Mouse (Mus musculus) ES-E14 (cell line): ENCODE results near the gene Tirap. TPM values are rescaled to one million over a fixed set of nuclear protein-coding genes. Genes with fewer than 3 reads are reported as not detected.
"Not testable (repeated sequence)": the region's sequence is repeated elsewhere in the genome, so short reads cannot be mapped to it uniquely, and the experiment has no call there.

Experiments used
- DNase-seq: peaks from one replicate; pipeline ENCODE4 v3.0.0-alpha.2; 2013; ENCODE audit warnings: low read depth, low spot score
- H3K27ac ChIP-seq: 2 replicates; pipeline ENCODE4 v1.5.1; 2012; ENCODE audit warnings: low read depth, mild to moderate bottlenecking, low read length, moderate library complexity, mixed read lengths; ENCODE audit not compliant: poor library complexity, insufficient read depth, severe bottlenecking
- H3K36me3 ChIP-seq: 2 replicates; pipeline ENCODE4 v1.6.1; 2012; ENCODE audit warnings: mild to moderate bottlenecking, low read length, moderate library complexity, mixed read lengths; ENCODE audit not compliant: control insufficient read depth, poor library complexity, insufficient read depth, severe bottlenecking
- H3K4me1 ChIP-seq, 2 experiments: fragments of 150-350 bp in 1 of 2; sonication (generic) in 1 of 2; 2 replicates each; pipeline ENCODE4 v1.6.1; 2012; ENCODE audit warnings: low read length in 2 of 2, mild to moderate bottlenecking in 1 of 2, mixed read lengths in 1 of 2; ENCODE audit not compliant: control insufficient read depth in 2 of 2, insufficient read depth in 2 of 2, poor library complexity in 1 of 2
- H3K4me3 ChIP-seq, 2 experiments: fragments of 150-350 bp in 1 of 2; sonication (generic) in 1 of 2; 2 replicates each; pipeline ENCODE4 v1.5.1; 2012; ENCODE audit warnings: low read length in 2 of 2, low read depth in 1 of 2, mild to moderate bottlenecking in 1 of 2, mixed read lengths in 1 of 2; ENCODE audit not compliant: insufficient read depth in 1 of 2, poor library complexity in 1 of 2, severe bottlenecking in 1 of 2
- H3K9ac ChIP-seq: 2 replicates; pipeline ENCODE4 v1.6.1; 2012; ENCODE audit warnings: low read depth, mild to moderate bottlenecking, low read length, mixed read lengths; ENCODE audit not compliant: poor library complexity, insufficient read depth, severe bottlenecking
- H3K9me3 ChIP-seq: fragments of 150-350 bp; sonication (generic); 2 replicates; pipeline ENCODE4 v1.6.1; 2012; ENCODE audit warnings: low read depth, mild to moderate bottlenecking, low read length; ENCODE audit not compliant: control insufficient read depth, insufficient read depth
- CHD2 ChIP-seq: IDR thresholded peaks from 2 replicates; pipeline ENCODE4 v1.6.1; 2014; ENCODE audit warnings: mild to moderate bottlenecking, low read depth, low read length, inconsistent platforms
- HCFC1 ChIP-seq: IDR thresholded peaks from 2 replicates; pipeline ENCODE4 v1.6.1; 2012; ENCODE audit warnings: low read length, inconsistent platforms, borderline replicate concordance; ENCODE audit not compliant: insufficient read depth
- MAFK ChIP-seq: IDR thresholded peaks from 2 replicates; pipeline ENCODE4 v1.6.1; 2014; ENCODE audit warnings: mild to moderate bottlenecking, low read depth, low read length, inconsistent platforms; ENCODE audit not compliant: insufficient read depth
- ZC3H11A ChIP-seq: IDR thresholded peaks from 2 replicates; pipeline ENCODE4 v1.6.1; 2012; ENCODE audit warnings: low read depth, mild to moderate bottlenecking, inconsistent platforms, low read length, borderline replicate concordance
- ZNF384 ChIP-seq: IDR thresholded peaks from 2 replicates; pipeline ENCODE4 v1.6.1; 2012; ENCODE audit warnings: low read depth, low read length, inconsistent platforms
- in situ Hi-C, 2 experiments: fragments of 600-800 bp; cut with MboI; formaldehyde crosslinking; loops; one replicate each; pipeline ENCODE4 v1.15.1; 2025; ENCODE audit warnings: low sequenced_read_pairs in 2 of 2, inconsistent platforms in 1 of 2; ENCODE audit not compliant: unreplicated experiment in 2 of 2
- total RNA-seq: library from RNA; depleted of rRNA; stranded (reverse); fragments of 300-350 nt; gene quantifications from 2 replicates; pipeline ENCODE4 v1.2.3, GENCODE M21; 2012

Tirap gene
- total RNA-seq, 1 experiment = 6.1 TPM

DNA sequence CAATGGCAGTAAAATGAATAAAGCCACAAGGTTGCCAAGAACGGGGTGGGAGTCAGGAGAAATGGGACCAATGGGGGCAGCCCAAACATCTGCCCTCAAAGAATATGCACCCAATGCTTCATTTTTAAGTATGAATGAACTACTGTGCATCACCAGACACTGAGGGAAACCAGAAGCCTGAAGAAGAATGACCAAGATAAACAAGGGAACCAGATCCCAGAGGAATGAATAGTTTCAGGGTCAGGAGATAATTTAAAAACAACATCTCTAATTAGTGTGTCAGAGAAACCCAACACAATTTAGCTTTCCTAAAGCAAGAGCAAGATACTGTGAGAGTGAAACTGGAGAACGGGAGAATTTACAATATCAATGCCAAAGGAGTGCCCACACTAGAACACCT, 39.4 kb downstream of the Tirap start:
- Histone ChIP-seq H3K36me3 (peaks cover 15% of the 10 kb centered on the region), H3K9ac (no peak overlapping the region), H3K4me1 (no peaks in the 10 kb centered on the region), H3K4me3 (no peak overlapping the region), H3K27ac (no peak overlapping the region), H3K9me3 (no peaks in the 10 kb centered on the region)
- in situ Hi-C loops = loop anchor here (10.0 to 25.0 kb wide), 3 partner anchors 298 to 673 kb away; partner anchors contain the start of gene Kirrel3 (in 1 of the 2)
- no peak for TF ChIP-seq ZNF384
- no peak for TF ChIP-seq CHD2
- TF ChIP-seq ZC3H11A = no peak
- TF ChIP-seq HCFC1 = no peak
- TF ChIP-seq MAFK = no peak
- no peak for DNase-seq

DNA sequence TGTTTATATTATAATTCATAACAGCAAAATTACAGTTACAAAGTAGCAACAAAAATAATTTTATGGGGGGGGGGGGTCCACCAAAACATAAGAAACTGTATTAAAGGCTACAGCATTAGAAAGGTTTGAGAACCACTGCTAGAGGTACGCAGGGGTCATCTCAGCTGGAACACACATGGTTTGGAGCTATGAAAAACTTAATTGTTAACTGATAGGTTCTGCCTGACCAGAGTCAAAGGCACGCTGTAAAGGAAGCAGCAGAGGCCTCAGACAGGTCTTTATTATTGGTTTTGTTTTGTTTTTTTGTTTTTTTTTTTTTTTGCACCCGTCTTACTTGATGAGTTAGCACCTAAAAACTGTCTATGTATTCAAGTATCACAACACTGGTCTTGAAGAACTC, 41.6 kb downstream of the Tirap start:
- in situ Hi-C loops = loop anchor here (25.0 kb wide), 2 partner anchors 296 to 671 kb away; partner anchors contain the start of gene Kirrel3 (in 1 of the 2)
- no peaks in the 10 kb centered on the region for H3K9me3 ChIP-seq
- no peak for TF ChIP-seq ZC3H11A
- TF ChIP-seq ZNF384 = no peak
- TF ChIP-seq MAFK = no peak
- TF ChIP-seq HCFC1 = no peak
- TF ChIP-seq CHD2 = no peak

DNA sequence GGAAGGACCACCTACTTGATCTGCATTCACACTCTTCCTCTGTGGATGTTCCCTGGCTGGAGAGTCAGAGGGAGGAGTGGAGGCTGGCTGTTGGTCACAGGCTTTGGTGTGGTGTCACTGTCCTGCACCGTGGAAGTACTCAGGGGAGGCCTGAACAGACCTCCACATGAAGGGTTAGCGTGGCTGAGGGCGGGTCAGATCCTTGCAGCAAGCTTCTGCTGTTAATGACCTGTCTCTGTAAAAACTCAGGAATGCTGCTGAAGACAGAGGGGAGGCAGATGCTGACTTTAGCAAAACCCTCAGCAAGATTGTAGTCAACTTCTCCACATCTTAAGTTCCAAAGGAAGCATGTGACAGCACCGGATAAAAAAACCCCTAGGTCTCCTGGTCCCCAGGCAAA, 43.2 kb downstream of the Tirap start:
- TF ChIP-seq ZNF384 (no peak), CHD2 (no peak), ZC3H11A (no peak), MAFK (no peak)
- Histone ChIP-seq H3K4me1 (no peaks in the 10 kb centered on the region), H3K4me3 (no peak overlapping the region), H3K9ac (no peak overlapping the region), H3K36me3 (peaks cover 11% of the 10 kb centered on the region), H3K9me3 (no peaks in the 10 kb centered on the region), H3K27ac (no peak overlapping the region)
- in situ Hi-C loops = loop anchor here (25.0 kb wide), 2 partner anchors 295 to 670 kb away; partner anchors contain the start of gene Kirrel3 (in 1 of the 2)
- DNase-seq = no peak

More for the DNA sequence above, 41.6 kb downstream of the Tirap start:
- H3K9ac ChIP-seq = no peak overlapping the region
- no peak overlapping the region for H3K27ac ChIP-seq
- no peaks in the 10 kb centered on the region for H3K4me1 ChIP-seq
- no peak overlapping the region for H3K4me3 ChIP-seq
- peaks cover 15% of the 10 kb centered on the region for H3K36me3 ChIP-seq
- DNase-seq = no peak

DNA sequence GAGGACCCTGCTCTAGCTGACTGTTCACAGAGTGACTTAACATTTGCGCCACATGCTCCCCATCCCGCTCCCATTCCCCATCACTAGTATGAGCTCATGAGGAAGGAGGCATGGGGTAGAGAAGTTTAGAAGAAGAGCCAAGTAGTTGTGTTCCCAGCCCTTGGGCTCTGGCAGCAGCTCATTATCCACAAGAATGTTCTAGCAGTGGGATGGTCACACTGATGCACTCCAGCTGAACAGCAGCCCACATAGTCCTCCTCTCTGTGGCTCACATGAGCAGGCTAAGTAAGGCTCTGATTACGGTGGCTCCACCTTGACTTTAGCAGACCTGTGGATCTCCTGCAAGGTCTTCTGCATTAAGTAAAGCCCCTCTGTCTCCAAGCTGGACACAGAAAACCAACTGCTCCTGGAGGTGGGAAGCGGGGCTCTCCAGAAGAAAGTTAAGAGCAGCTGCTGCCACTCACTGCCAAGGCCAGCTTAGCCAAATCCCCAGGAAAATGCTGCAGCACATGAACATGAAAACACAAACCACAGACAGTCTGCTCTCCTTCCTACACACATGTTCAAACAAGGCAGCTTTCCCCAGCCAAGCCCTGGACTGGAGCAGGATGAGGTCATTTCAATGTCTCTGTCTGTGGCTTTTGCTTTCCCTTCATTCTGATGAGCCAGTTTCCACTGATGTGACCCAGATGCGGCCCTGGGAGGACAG, 43.9 kb downstream of the Tirap start:
- no peak overlapping the region for H3K27ac ChIP-seq
- TF ChIP-seq ZC3H11A = no peak
- TF ChIP-seq CHD2 = no peak
- TF ChIP-seq ZNF384 = no peak
- no peak for TF ChIP-seq HCFC1
- TF ChIP-seq MAFK = no peak
- no peaks in the 10 kb centered on the region for H3K9me3 ChIP-seq
- H3K4me1 ChIP-seq = no peaks in the 10 kb centered on the region
- H3K36me3 ChIP-seq = peaks cover 10% of the 10 kb centered on the region
- no peak overlapping the region for H3K4me3 ChIP-seq
- DNase-seq = no peak
- in situ Hi-C loops = loop anchor here (25.0 kb wide), 2 partner anchors 294 to 669 kb away; partner anchors contain the start of gene Kirrel3 (in 1 of the 2)
- H3K9ac ChIP-seq = no peak overlapping the region

DNA sequence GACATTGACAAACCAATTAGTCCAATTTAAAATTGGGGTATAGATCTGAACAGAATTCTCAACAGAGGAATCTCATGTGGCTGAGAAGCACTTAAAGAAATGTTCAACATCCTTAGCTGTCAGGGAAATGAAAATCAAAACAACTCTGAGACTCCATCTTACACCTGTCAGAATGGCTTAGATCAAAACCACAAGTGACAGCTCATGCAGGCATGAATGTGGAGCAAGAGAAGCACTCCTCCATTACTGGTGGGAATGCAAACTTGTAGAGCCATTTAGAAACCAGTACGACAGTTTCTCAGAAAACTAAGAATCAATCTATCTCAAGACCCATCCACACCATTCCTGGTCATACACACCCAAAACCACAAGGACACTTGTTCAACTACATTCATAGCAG, 47.2 kb downstream of the Tirap start:
- no peak overlapping the region for H3K9ac ChIP-seq
- no peak overlapping the region for H3K27ac ChIP-seq
- no peaks in the 10 kb centered on the region for H3K9me3 ChIP-seq
- DNase-seq = no peak
- in situ Hi-C loops = loop anchor here (25.0 kb wide), 2 partner anchors 291 to 666 kb away; partner anchors contain the start of gene Kirrel3 (in 1 of the 2)
- no peak overlapping the region for H3K4me3 ChIP-seq
- peaks cover 10% of the 10 kb centered on the region; the same call in 1 of the 2 replicates for H3K36me3 ChIP-seq
- TF ChIP-seq ZC3H11A = no peak
- H3K4me1 ChIP-seq = no peaks in the 10 kb centered on the region

DNA sequence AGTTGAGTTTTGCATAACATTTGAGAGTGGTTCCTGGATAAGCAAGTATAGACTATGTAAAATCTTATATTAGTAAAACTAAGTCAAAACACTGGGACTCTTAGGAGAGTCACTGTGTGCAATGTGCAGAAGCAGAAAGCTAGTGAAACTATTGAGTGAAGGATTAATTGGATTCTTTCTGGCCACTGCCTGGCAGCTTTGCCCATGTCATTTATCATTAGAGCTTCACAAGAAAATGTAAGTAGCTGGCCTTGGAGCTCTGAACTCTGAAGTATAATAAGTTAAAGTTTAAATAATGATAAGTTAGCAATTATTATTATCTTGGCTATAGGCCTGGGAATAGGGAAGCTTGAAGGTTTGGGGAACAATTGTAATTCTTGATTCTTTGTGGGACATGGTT, 51.3 kb downstream of the Tirap start:
- H3K27ac ChIP-seq, H3K4me3 ChIP-seq, H3K4me1 ChIP-seq, DNase-seq, H3K9ac ChIP-seq, H3K36me3 ChIP-seq, in situ Hi-C loops, H3K9me3 ChIP-seq: not testable (repeated sequence)

DNA sequence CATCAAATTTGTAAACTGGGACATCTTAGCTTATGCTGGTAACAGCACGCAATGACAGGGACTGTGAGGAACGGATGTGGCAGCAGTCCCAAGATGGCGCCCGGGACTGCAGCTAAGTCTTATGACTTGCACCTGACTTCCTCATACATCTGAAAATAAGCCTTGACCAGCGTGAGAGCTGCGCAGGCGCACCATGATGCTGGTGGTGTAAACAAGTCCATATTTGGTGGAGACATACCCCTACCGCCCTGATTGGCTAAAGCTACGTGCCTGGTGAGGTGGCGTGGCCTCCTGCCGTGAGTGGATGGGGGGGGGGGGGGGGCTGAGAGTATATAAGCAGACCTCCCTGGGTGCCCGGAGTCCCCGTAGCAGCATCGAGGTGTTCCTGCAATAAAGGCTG, 52.8 kb downstream of the Tirap start:
- in situ Hi-C loops, H3K4me1 ChIP-seq, H3K4me3 ChIP-seq, H3K9ac ChIP-seq, H3K9me3 ChIP-seq, H3K27ac ChIP-seq, H3K36me3 ChIP-seq, DNase-seq: not testable (repeated sequence)
